Mouse (Mus musculus): ENCODE measurements around the gene Mto1. TPM values are rescaled to one million over a fixed set of nuclear protein-coding genes. Genes with fewer than 3 reads are reported as not detected.
A peak's percentile ranks its signal among the peaks of the same experiment; 100 is the strongest.

Mto1 gene
- total RNA-seq (2012; rRNA removed) = 31.3 and 44.8 TPM in 2 replicates

GRCm38 (mm10) chr9:78447973-78448873, at the start of gene Mto1, which contains the start of gene Gm17324:
Mto1 (plus strand) TSS chr9:78448208.
Gm17324 (minus strand) TSS chr9:78448786.
- H3K27ac ChIP-seq (ENCODE audit: insufficient read depth, low read depth, low read length, poor library complexity, severe bottlenecking) = peak within 1 kb of the TSS; percentile 69
- no peaks in the 10 kb centered on the region for H3K9me3 ChIP-seq (ENCODE audit: control insufficient read depth, insufficient read depth, low read depth, low read length)
- in situ Hi-C loops (cut with MboI; ENCODE audit: low sequenced_read_pairs in 2 of 2, unreplicated experiment in 2 of 2) = no loop called here
- TF ChIP-seq ZNF384 (IDR thresholded peaks at IDR 0.05; ENCODE audit: low read depth, low read length) (no peak), CHD2 (IDR thresholded peaks at IDR 0.05; ENCODE audit: low read depth, low read length) (0 out of 2 replicates have a peak, but pooled peaks have one; percentile 32), HCFC1 (IDR thresholded peaks at IDR 0.05; ENCODE audit: borderline replicate concordance, insufficient read depth, low read length) (peak; percentile 65; the same call in 1 of the 2 replicates)
- H3K4me1 ChIP-seq (ENCODE audit: control insufficient read depth in 2 of 2, insufficient read depth in 2 of 2, low read length in 2 of 2, poor library complexity in 1 of 2) = peaks cover 0 to 4% of the 10 kb centered on the region in 2 experiments; a peak in 1 of 4 replicates
- peaks cover 8% of the 10 kb centered on the region for H3K36me3 ChIP-seq (ENCODE audit: control insufficient read depth, insufficient read depth, low read length, poor library complexity, severe bottlenecking)
- H3K4me3 ChIP-seq (ENCODE audit: insufficient read depth in 1 of 2, low read depth in 1 of 2, low read length in 2 of 2, poor library complexity in 1 of 2, severe bottlenecking in 1 of 2) = peak within 1 kb of the TSS; percentile 98 to 100
- H3K9ac ChIP-seq (ENCODE audit: insufficient read depth, low read depth, low read length, poor library complexity, severe bottlenecking) = peak within 1 kb of the TSS; percentile 100
- DNase-seq (ENCODE audit: low read depth, low spot score) = peak; percentile 75

GRCm38 (mm10) chr9:78400570-78400969, 47.4 kb upstream of the Mto1 start:
- no peak overlapping the region for H3K4me3 ChIP-seq (ENCODE audit: insufficient read depth in 1 of 2, low read depth in 1 of 2, low read length in 2 of 2, poor library complexity in 1 of 2, severe bottlenecking in 1 of 2)
- H3K4me1 ChIP-seq (ENCODE audit: control insufficient read depth in 2 of 2, insufficient read depth in 2 of 2, low read length in 2 of 2, poor library complexity in 1 of 2) = peaks cover 0 to 1% of the 10 kb centered on the region in 2 experiments; a peak in 1 of 4 replicates
- no peak for TF ChIP-seq CHD2 (IDR thresholded peaks at IDR 0.05; ENCODE audit: low read depth, low read length)
- no peak for TF ChIP-seq ZNF384 (IDR thresholded peaks at IDR 0.05; ENCODE audit: low read depth, low read length)
- TF ChIP-seq HCFC1 (IDR thresholded peaks at IDR 0.05; ENCODE audit: borderline replicate concordance, insufficient read depth, low read length) = no peak
- no peak for TF ChIP-seq MAFK (IDR thresholded peaks at IDR 0.05; ENCODE audit: insufficient read depth, low read depth, low read length)
- TF ChIP-seq ZC3H11A (IDR thresholded peaks at IDR 0.05; ENCODE audit: borderline replicate concordance, low read depth, low read length) = no peak
- H3K9me3 ChIP-seq (ENCODE audit: control insufficient read depth, insufficient read depth, low read depth, low read length) = no peaks in the 10 kb centered on the region
- H3K27ac ChIP-seq (ENCODE audit: insufficient read depth, low read depth, low read length, poor library complexity, severe bottlenecking) = no peak overlapping the region
- H3K9ac ChIP-seq (ENCODE audit: insufficient read depth, low read depth, low read length, poor library complexity, severe bottlenecking) = no peak overlapping the region
- in situ Hi-C loops (cut with MboI; ENCODE audit: low sequenced_read_pairs in 2 of 2, unreplicated experiment in 2 of 2) = no loop called here
- DNase-seq (ENCODE audit: low read depth, low spot score) = no peak
- H3K36me3 ChIP-seq (ENCODE audit: control insufficient read depth, insufficient read depth, low read length, poor library complexity, severe bottlenecking) = peaks cover 5% of the 10 kb centered on the region

- DNase-seq (ENCODE audit: low read depth, low spot score) = no peak
- in situ Hi-C loops (cut with MboI; ENCODE audit: low sequenced_read_pairs in 2 of 2, unreplicated experiment in 2 of 2) = no loop called here
- no peak overlapping the region for H3K4me3 ChIP-seq (ENCODE audit: insufficient read depth in 1 of 2, low read depth in 1 of 2, low read length in 2 of 2, poor library complexity in 1 of 2, severe bottlenecking in 1 of 2)
- H3K27ac ChIP-seq (ENCODE audit: insufficient read depth, low read depth, low read length, poor library complexity, severe bottlenecking) = no peak overlapping the region
- peaks cover 0 to 1% of the 10 kb centered on the region in 2 experiments; a peak in 1 of 4 replicates for H3K4me1 ChIP-seq (ENCODE audit: control insufficient read depth in 2 of 2, insufficient read depth in 2 of 2, low read length in 2 of 2, poor library complexity in 1 of 2)
- no peak overlapping the region for H3K9ac ChIP-seq (ENCODE audit: insufficient read depth, low read depth, low read length, poor library complexity, severe bottlenecking)
- H3K36me3 ChIP-seq (ENCODE audit: control insufficient read depth, insufficient read depth, low read length, poor library complexity, severe bottlenecking) = peaks cover 5% of the 10 kb centered on the region
- H3K9me3 ChIP-seq (ENCODE audit: control insufficient read depth, insufficient read depth, low read depth, low read length) = no peaks in the 10 kb centered on the region
- TF ChIP-seq HCFC1 (IDR thresholded peaks at IDR 0.05; ENCODE audit: borderline replicate concordance, insufficient read depth, low read length) = no peak
- no peak for TF ChIP-seq ZC3H11A (IDR thresholded peaks at IDR 0.05; ENCODE audit: borderline replicate concordance, low read depth, low read length)
- no peak for TF ChIP-seq MAFK (IDR thresholded peaks at IDR 0.05; ENCODE audit: insufficient read depth, low read depth, low read length)
- no peak for TF ChIP-seq ZNF384 (IDR thresholded peaks at IDR 0.05; ENCODE audit: low read depth, low read length)
- TF ChIP-seq CHD2 (IDR thresholded peaks at IDR 0.05; ENCODE audit: low read depth, low read length) = no peak
These were observed 46.4 kb upstream of the Mto1 start for GRCm38 (mm10) chr9:78401596-78401995.

GRCm38 (mm10) chr9:78427362-78427781, 20.6 kb upstream of the Mto1 start:
- Histone ChIP-seq H3K9ac (ENCODE audit: insufficient read depth, low read depth, low read length, poor library complexity, severe bottlenecking) (peak overlapping the region; percentile 51; the same call in 1 of the 2 replicates), H3K27ac (ENCODE audit: insufficient read depth, low read depth, low read length, poor library complexity, severe bottlenecking) (no peak overlapping the region), H3K4me3 (ENCODE audit: insufficient read depth in 1 of 2, low read depth in 1 of 2, low read length in 2 of 2, poor library complexity in 1 of 2, severe bottlenecking in 1 of 2) (peak overlapping the region; percentile 50 to 57; a peak in 3 of 4 replicates)

More at GRCm38 (mm10) chr9:78427362-78427781, 20.6 kb upstream of the Mto1 start:
- in situ Hi-C loops (cut with MboI; ENCODE audit: low sequenced_read_pairs in 2 of 2, unreplicated experiment in 2 of 2) = no loop called here
- H3K9me3 ChIP-seq (ENCODE audit: control insufficient read depth, insufficient read depth, low read depth, low read length) = no peaks in the 10 kb centered on the region
- no peaks in the 10 kb centered on the region for H3K36me3 ChIP-seq (ENCODE audit: control insufficient read depth, insufficient read depth, low read length, poor library complexity, severe bottlenecking)
- H3K4me1 ChIP-seq (ENCODE audit: control insufficient read depth in 2 of 2, insufficient read depth in 2 of 2, low read length in 2 of 2, poor library complexity in 1 of 2) = no peaks in the 10 kb centered on the region; a peak in 1 of 4 replicates
- no peak for TF ChIP-seq ZC3H11A (IDR thresholded peaks at IDR 0.05; ENCODE audit: borderline replicate concordance, low read depth, low read length)
- no peak for TF ChIP-seq HCFC1 (IDR thresholded peaks at IDR 0.05; ENCODE audit: borderline replicate concordance, insufficient read depth, low read length)
- TF ChIP-seq ZNF384 (IDR thresholded peaks at IDR 0.05; ENCODE audit: low read depth, low read length) = no peak
- no peak for TF ChIP-seq CHD2 (IDR thresholded peaks at IDR 0.05; ENCODE audit: low read depth, low read length)
- TF ChIP-seq MAFK (IDR thresholded peaks at IDR 0.05; ENCODE audit: insufficient read depth, low read depth, low read length) = no peak
- no peak for DNase-seq (ENCODE audit: low read depth, low spot score)

Measured in ES-E14 (cell line).